Mouse (Mus musculus) heart, embryonic 14.5 days (tissue): ENCODE data around the gene Misp. TPM values are rescaled to one million over a fixed set of nuclear protein-coding genes. Genes with fewer than 3 reads are reported as not detected.

ENCODE experiments used
- ATAC-seq: fragments of 200-750 bp; cut with Nextera tagmentation; 2 replicates; pipeline ENCODE4 v1.8.0; 2017; ENCODE audit warnings: low read depth, moderate TSS enrichment; ENCODE audit not compliant: insufficient number of reproducible peaks, insufficient read depth, low FRiP score
- H3K27ac ChIP-seq, 2 experiments: fragments of 200-500 bp in 1 of 2; fragments of 300-500 bp in 1 of 2; sonication (generic) in 1 of 2; replicated peaks in 1 of 2; 2 replicates each; pipeline ENCODE4 v1.5.1; 2012 to 2014; ENCODE audit warnings: low read depth in 2 of 2, low read length in 2 of 2, control low read depth in 1 of 2, mild to moderate bottlenecking in 1 of 2, mixed read lengths in 1 of 2; ENCODE audit not compliant: control insufficient read depth in 1 of 2, insufficient read depth in 1 of 2
- H3K27me3 ChIP-seq: fragments of 300-500 bp; sonication (generic); 2 replicates; pipeline ENCODE4 v1.6.1; 2014; ENCODE audit warnings: mild to moderate bottlenecking, low read length, control low read depth; ENCODE audit not compliant: control insufficient read depth, insufficient read depth
- H3K36me3 ChIP-seq: fragments of 300-500 bp; sonication (generic); 2 replicates; pipeline ENCODE4 v1.6.1; 2014; ENCODE audit warnings: mild to moderate bottlenecking, control low read depth, low read length, mixed read lengths; ENCODE audit not compliant: control insufficient read depth, insufficient read depth
- H3K4me1 ChIP-seq, 2 experiments: fragments of 200-500 bp in 1 of 2; fragments of 300-500 bp in 1 of 2; sonication (generic) in 1 of 2; 2 replicates each; pipeline ENCODE4 v1.6.1; 2012 to 2014; ENCODE audit warnings: low read length in 2 of 2, control low read depth in 1 of 2, mixed read lengths in 1 of 2; ENCODE audit not compliant: control insufficient read depth in 2 of 2, insufficient read depth in 2 of 2
- H3K4me2 ChIP-seq: fragments of 300-500 bp; sonication (generic); 2 replicates; pipeline ENCODE4 v1.6.1; 2014; ENCODE audit warnings: mild to moderate bottlenecking, low read length
- H3K4me3 ChIP-seq, 2 experiments: fragments of 200-500 bp in 1 of 2; fragments of 300-500 bp in 1 of 2; sonication (generic) in 1 of 2; 2 replicates each; pipeline ENCODE4 v1.5.1; 2012 to 2014; ENCODE audit warnings: low read length in 2 of 2, mild to moderate bottlenecking in 2 of 2, control low read depth in 1 of 2, low read depth in 1 of 2, moderate library complexity in 1 of 2; ENCODE audit not compliant: control insufficient read depth in 1 of 2, insufficient read depth in 1 of 2
- H3K9ac ChIP-seq: fragments of 300-500 bp; sonication (generic); 2 replicates; pipeline ENCODE4 v1.6.1; 2014; ENCODE audit warnings: mild to moderate bottlenecking, low read length
- H3K9me3 ChIP-seq: fragments of 300-500 bp; sonication (generic); 2 replicates; pipeline ENCODE4 v1.6.1; 2016; ENCODE audit warnings: low read length, control low read depth; ENCODE audit not compliant: control insufficient read depth
- WGBS: fragments of 180-500 bp; shearing (Covaris S2); extraction: QIAGEN DNeasy Blood & Tissue Kit; methylation state at CpG from one replicate; pipeline ENCODE4 v1.1.7; 2014; 5-methylcytosine and 5-hydroxymethylcytosine counted together
- polyA plus RNA-seq: library from polyadenylated mRNA; unstranded; fragments of >200 nt; fragmentation: Nextera tagmentation; extraction: Ambion mirVana; gene quantifications from 2 replicates; pipeline ENCODE4 v1.2.1, GENCODE M21; 2014

Gene Misp
- polyA plus RNA-seq, 1 experiment from 2014 or later: 0.61 TPM

- Histone ChIP-seq H3K4me3 (no peak overlapping the region), H3K9me3 (no peaks in the 10 kb centered on the region), H3K27ac (0 out of 4 replicates have a peak overlapping the region, but pooled peaks of 1 of the 2 experiments have one; percentile 9), H3K4me2 (no peak overlapping the region; the same call in 1 of the 2 replicates), H3K36me3 (no peaks in the 10 kb centered on the region), H3K4me1 (peaks cover 14 to 19% of the 10 kb centered on the region in 2 experiments; a peak in 3 of 4 replicates), H3K27me3 (no peaks in the 10 kb centered on the region), H3K9ac (no peak overlapping the region)
- no peak for ATAC-seq
- 31% methylated on average over 15 of the region's 15 CpGs for WGBS
Observed at GRCm38 (mm10) chr10:79797326-79797725, 23.5 kb upstream of the Misp start.

GRCm38 (mm10) chr10:79798289-79798928 lies 22.4 kb upstream of the Misp start:
- Histone ChIP-seq H3K9me3 (no peaks in the 10 kb centered on the region), H3K27me3 (no peaks in the 10 kb centered on the region), H3K9ac (no peak overlapping the region), H3K4me2 (no peak overlapping the region), H3K27ac (no peak overlapping the region), H3K36me3 (no peaks in the 10 kb centered on the region), H3K4me3 (no peak overlapping the region), H3K4me1 (peaks cover 23 to 30% of the 10 kb centered on the region in 2 experiments)
- 81% methylated on average over 12 of the region's 12 CpGs for WGBS
- ATAC-seq: no peak

GRCm38 (mm10) chr10:79800508-79800907 lies 20.3 kb upstream of the Misp start:
- no peak overlapping the region for H3K4me2 ChIP-seq
- no peak overlapping the region for H3K9ac ChIP-seq
- no peaks in the 10 kb centered on the region for H3K27me3 ChIP-seq
- WGBS: 80% methylated on average over 11 of the region's 11 CpGs
- H3K36me3 ChIP-seq: no peaks in the 10 kb centered on the region
- H3K9me3 ChIP-seq: no peaks in the 10 kb centered on the region
- peaks cover 25 to 32% of the 10 kb centered on the region in 2 experiments for H3K4me1 ChIP-seq
- no peak overlapping the region for H3K27ac ChIP-seq
- H3K4me3 ChIP-seq: no peak overlapping the region
- ATAC-seq: no peak

DNA sequence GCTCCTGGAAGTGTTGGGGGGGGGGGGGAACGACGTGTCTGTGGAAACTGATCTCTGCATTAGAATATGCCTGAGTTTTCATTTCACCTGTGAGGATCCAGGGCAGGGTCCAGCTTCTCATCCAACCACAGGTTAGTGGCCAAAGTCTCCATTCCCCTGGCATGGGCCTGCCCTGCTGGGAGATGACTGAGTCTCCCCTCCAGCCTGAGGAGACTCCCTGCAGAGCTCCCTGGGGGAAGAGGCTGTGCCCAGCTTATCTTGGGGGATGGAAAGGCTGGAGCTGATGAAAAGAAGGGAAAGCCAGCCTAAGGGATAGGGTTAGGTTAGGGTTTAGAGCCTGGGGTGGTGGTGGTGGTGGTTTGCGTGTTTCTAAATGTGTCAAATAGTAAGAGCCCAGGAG lies 19.0 kb upstream of the Misp start:
- Histone ChIP-seq H3K4me3 (no peak overlapping the region), H3K27ac (no peak overlapping the region), H3K4me1 (peaks cover 27 to 32% of the 10 kb centered on the region in 2 experiments), H3K9ac (peak overlapping the region; percentile 25; the same call in 1 of the 2 replicates), H3K36me3 (no peaks in the 10 kb centered on the region), H3K27me3 (no peaks in the 10 kb centered on the region), H3K9me3 (no peaks in the 10 kb centered on the region), H3K4me2 (peak overlapping the region; percentile 16; the same call in 1 of the 2 replicates)
- ATAC-seq: no peak
- 34% methylated on average over 3 of the region's 3 CpGs for WGBS

DNA sequence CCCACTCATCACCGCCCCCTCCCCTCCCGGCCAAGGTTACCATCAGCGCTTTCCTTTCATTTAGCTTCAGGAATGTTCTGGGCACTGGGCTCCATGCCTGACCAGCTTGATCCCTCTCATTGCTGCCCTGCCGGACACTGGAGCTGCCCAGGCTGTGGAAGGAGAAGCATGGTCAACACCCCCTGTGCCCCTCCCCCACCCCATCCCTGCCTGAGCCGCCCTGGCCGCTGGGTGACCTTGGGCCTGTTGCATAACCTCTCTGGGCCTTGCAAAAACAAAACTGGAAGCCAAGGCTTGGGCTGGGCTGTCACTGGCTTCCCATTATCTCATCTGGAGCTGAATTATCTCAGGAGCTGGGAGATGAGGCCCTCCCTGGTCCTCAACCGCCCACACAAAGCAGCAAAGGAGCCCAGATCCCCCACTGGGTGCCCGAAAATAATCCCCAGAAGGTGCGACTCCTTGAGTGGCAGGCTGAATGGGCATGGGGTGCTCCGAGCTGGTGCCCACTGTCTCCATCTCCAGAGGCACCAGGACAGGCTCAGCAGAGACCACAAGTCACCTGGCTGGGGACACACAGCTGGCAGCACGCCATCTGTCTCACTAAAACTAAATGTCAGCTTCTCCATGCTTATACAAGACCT lies 18.3 kb upstream of the Misp start:
- ATAC-seq: peak; percentile 11; the same call in 1 of the 2 replicates
- Histone ChIP-seq H3K9me3 (no peaks in the 10 kb centered on the region), H3K4me1 (peaks cover 25 to 28% of the 10 kb centered on the region in 2 experiments), H3K27ac (peak overlapping the region in 1 of 2 experiments; percentile 62; a peak in 2 of 4 replicates), H3K4me3 (no peak overlapping the region), H3K9ac (peak overlapping the region; percentile 41), H3K4me2 (peak overlapping the region; percentile 16; the same call in 1 of the 2 replicates), H3K36me3 (no peaks in the 10 kb centered on the region), H3K27me3 (no peaks in the 10 kb centered on the region)
- WGBS: 25% methylated on average over 11 of the region's 11 CpGs

DNA sequence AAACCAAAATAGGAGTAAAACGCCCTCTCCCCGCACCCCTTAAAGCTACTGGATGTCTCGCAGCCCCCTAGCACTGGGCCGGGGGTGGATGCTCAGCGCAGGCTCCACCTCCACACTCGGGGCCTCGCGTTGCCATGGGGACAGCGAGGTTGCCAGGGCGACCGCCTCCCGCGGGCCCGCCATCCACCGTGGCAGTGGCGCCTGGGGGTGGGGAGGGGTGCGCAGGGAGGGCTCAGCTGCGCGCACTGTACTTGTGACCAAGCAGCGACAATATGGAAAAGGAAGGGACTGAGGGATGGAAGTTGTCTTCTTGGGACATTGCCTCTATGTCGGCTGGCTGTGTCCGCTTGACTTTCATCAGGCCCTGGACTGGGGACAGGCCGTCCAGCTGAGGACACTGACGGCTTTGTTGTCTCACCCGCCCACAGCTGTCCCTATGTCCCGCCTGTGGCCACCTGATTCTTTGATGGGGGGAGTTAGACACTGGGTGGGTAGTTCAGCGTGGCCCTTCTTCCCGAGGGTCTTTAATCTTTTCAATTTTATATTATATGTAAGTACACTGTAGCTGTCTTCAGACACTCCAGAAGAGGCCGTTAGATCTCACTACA lies 17.0 kb upstream of the Misp start:
- WGBS: 15% methylated on average over 29 of the region's 29 CpGs
- peaks cover 5% of the 10 kb centered on the region; the same call in 1 of the 2 replicates for H3K36me3 ChIP-seq
- H3K9me3 ChIP-seq: no peaks in the 10 kb centered on the region
- H3K27ac ChIP-seq: no peak overlapping the region; a peak in 1 of 4 replicates
- H3K4me2 ChIP-seq: peak overlapping the region; percentile 25; the same call in 1 of the 2 replicates
- peaks cover 25 to 28% of the 10 kb centered on the region in 2 experiments for H3K4me1 ChIP-seq
- ATAC-seq: no peak
- no peaks in the 10 kb centered on the region for H3K27me3 ChIP-seq
- H3K9ac ChIP-seq: peak overlapping the region; percentile 16; the same call in 1 of the 2 replicates
- H3K4me3 ChIP-seq: no peak overlapping the region

- Histone ChIP-seq H3K27me3 (no peaks in the 10 kb centered on the region), H3K4me3 (peak overlapping the region in 1 of 2 experiments; percentile 12; a peak in 2 of 4 replicates), H3K4me2 (peak overlapping the region; percentile 47), H3K9ac (no peak overlapping the region), H3K27ac (peak overlapping the region; percentile 29 to 75; a peak in 3 of 4 replicates), H3K9me3 (no peaks in the 10 kb centered on the region), H3K4me1 (peaks cover 25 to 28% of the 10 kb centered on the region in 2 experiments), H3K36me3 (peaks cover 17% of the 10 kb centered on the region)
- 30% methylated on average over 11 of the region's 11 CpGs for WGBS
- ATAC-seq: peak; percentile 69
Observed at GRCm38 (mm10) chr10:79805636-79806035, 15.2 kb upstream of the Misp start.
